Mouse (Mus musculus): Measurements from ENCODE around the gene Efcab1.

GRCm38 (mm10) chr16:14989614-14990268 is 83.3 kb downstream of the Efcab1 start:
- TF ChIP-seq CTCF (IDR thresholded peaks at IDR 0.05; ENCODE audit: borderline replicate concordance, control insufficient read depth, extremely low read depth, insufficient read depth, low read length, poor library complexity) (no peak), POLR2A (IDR thresholded peaks at IDR 0.05; ENCODE audit: control insufficient read depth, extremely low read depth, insufficient read depth, low read length, poor library complexity) (no peak)
